In the genomic region with DNA sequence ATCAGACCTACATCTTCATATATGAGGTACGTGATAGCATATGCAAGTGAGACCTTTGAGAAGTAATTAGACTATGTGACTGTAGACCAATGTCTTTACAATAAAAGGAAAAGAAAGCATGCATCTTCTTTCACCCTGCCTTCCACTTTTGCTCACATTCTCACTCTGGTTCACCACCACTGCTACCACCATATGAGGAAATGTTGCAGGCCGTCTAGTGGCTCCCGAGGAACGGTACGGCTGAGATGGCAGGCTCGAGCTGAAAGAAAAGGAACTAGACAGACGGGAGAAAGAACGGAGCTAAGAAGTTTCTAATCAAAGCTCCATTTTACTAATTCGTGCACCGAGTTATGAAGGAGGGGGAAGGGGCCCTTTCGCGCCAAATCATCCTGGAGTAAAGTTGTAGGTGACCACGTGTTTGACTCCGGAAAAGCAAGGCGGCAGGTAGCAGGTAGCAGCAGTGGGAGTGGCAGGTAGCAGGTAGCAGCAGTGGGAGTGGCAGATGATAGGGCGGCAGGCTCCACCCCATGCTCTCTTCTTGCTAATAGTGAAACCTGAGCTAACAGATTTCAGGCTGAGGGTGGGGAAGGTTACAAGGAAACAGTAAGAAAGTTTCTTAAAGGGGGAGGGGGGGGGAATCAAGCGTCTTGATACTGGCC, we compare ENCODE assay signal across 10 mouse cellular contexts.
DNase-seq lines count a peak whose midpoint lies in the region; ATAC-seq and TF ChIP-seq lines count a peak whose summit lies in the region.
"Had no signal": no experiment of that assay in that cellular context is flagged by ENCODE, and none has a peak within 500 bp of the region (broad histone marks: within the 10 kb centered on the region; RNA-seq: fewer than 3 reads in every experiment).

No protein-coding gene starts in this region.

- no peaks in the 10 kb centered on the region for H3K27me3 ChIP-seq in embryonic facial prominence, embryonic 15.5 days
- no peaks in the 10 kb centered on the region for H3K27me3 ChIP-seq in stomach, postnatal 0 days (ENCODE audit: control insufficient read depth, insufficient read depth, low read length)
- H3K27me3 ChIP-seq: neural tube, embryonic 12.5 days had no signal

- DNase-seq in ovary, postnatal 36 days (ENCODE audit: low spot score): peak; percentile 5
- DNase-seq in ovary, adult 18-20 months (ENCODE audit: low spot score): no peak
- DNase-seq in large intestine, adult 2 months (ENCODE audit: low read depth, low spot score): peak; percentile 10
- peak; percentile 75 for DNase-seq in stomach, postnatal 0 days (ENCODE audit: low spot score)
- no peak for DNase-seq in cerebellum, adult 9-10 months
- no peak for DNase-seq in left cerebral cortex, postnatal 36 days (ENCODE audit: low spot score in 2 of 2)
- DNase-seq: thymus, adult 18-20 months had no signal

- intact Hi-C loops in left cerebral cortex, postnatal 36 days (cut with DNase I): no loop called here

- no peak overlapping the region for H3K27ac ChIP-seq in embryonic facial prominence, embryonic 15.5 days (replicated peaks)
- H3K27ac ChIP-seq in stomach, postnatal 0 days (replicated peaks): no peak overlapping the region
- H3K27ac ChIP-seq: layer of hippocampus, adult 2 months; neural tube, embryonic 12.5 days had no signal

- TF ChIP-seq EP300 in stomach, postnatal 0 days (optimal IDR thresholded peaks at IDR 0.05): no peak

- no peak overlapping the region for H3K9ac ChIP-seq in embryonic facial prominence, embryonic 15.5 days
- no peak overlapping the region for H3K9ac ChIP-seq in stomach, postnatal 0 days (ENCODE audit: low read length)
- H3K9ac ChIP-seq: neural tube, embryonic 12.5 days had no signal

- H3K9me3 ChIP-seq in embryonic facial prominence, embryonic 15.5 days (replicated peaks): no peaks in the 10 kb centered on the region
- H3K9me3 ChIP-seq in stomach, postnatal 0 days (ENCODE audit: control insufficient read depth, low read length): no peaks in the 10 kb centered on the region
- H3K9me3 ChIP-seq: neural tube, embryonic 12.5 days had no signal

- no peak for TF ChIP-seq CTCF in stomach, postnatal 0 days (IDR thresholded peaks at IDR 0.05; ENCODE audit: low read depth)

- 19% methylated on average over 17 of the region's 17 CpGs for WGBS in embryonic facial prominence, embryonic 15.5 days
- 14% methylated on average over 17 of the region's 17 CpGs for WGBS in large intestine, adult 2 months
- WGBS in stomach, postnatal 0 days: 19% methylated on average over 17 of the region's 17 CpGs

- H3K4me1 ChIP-seq in embryonic facial prominence, embryonic 15.5 days: no peaks in the 10 kb centered on the region
- H3K4me1 ChIP-seq in stomach, postnatal 0 days (replicated peaks; ENCODE audit: control insufficient read depth, insufficient read depth): no peaks in the 10 kb centered on the region
- H3K4me1 ChIP-seq: neural tube, embryonic 12.5 days had no signal

- peak; percentile 39; the same call in 1 of the 2 replicates for ATAC-seq in embryonic facial prominence, embryonic 15.5 days (ENCODE audit: insufficient number of reproducible peaks, low FRiP score, low TSS enrichment, low read depth)
- ATAC-seq in stomach, postnatal 0 days (ENCODE audit: low FRiP score, low TSS enrichment): peak; percentile 92

- peak overlapping the region; percentile 23 for H3K4me3 ChIP-seq in embryonic facial prominence, embryonic 15.5 days (replicated peaks)
- no peak overlapping the region for H3K4me3 ChIP-seq in stomach, postnatal 0 days (ENCODE audit: low read depth, low read length)
- H3K4me3 ChIP-seq: layer of hippocampus, adult 2 months; neural tube, embryonic 12.5 days had no signal

- peak overlapping the region; percentile 26; the same call in 1 of the 2 replicates for H3K4me2 ChIP-seq in embryonic facial prominence, embryonic 15.5 days (replicated peaks)
- H3K4me2 ChIP-seq in stomach, postnatal 0 days (replicated peaks; ENCODE audit: low read depth): peak overlapping the region; percentile 35
- H3K4me2 ChIP-seq: neural tube, embryonic 12.5 days had no signal

- H3K36me3 ChIP-seq in embryonic facial prominence, embryonic 15.5 days: no peaks in the 10 kb centered on the region
- no peaks in the 10 kb centered on the region for H3K36me3 ChIP-seq in stomach, postnatal 0 days (ENCODE audit: control insufficient read depth, insufficient read depth, low read length)
- H3K36me3 ChIP-seq: neural tube, embryonic 12.5 days had no signal

Comparison
In these comparisons a context has a peak if more than half of its experiments do, and no peak if none do; other contexts are left out.
1. DNase-seq: peak in ovary, postnatal 36 days (single experiment), large intestine, adult 2 months (single experiment) and stomach, postnatal 0 days (single experiment); none in ovary, adult 18-20 months (single experiment), cerebellum, adult 9-10 months (single experiment) and left cerebral cortex, postnatal 36 days (0 of 2).